Mouse (Mus musculus) liver, adult 2 months (tissue): ENCODE data around the gene Kat5. TPM values are rescaled to one million over a fixed set of nuclear protein-coding genes. Genes with fewer than 3 reads are reported as not detected.

Source experiments
- DNase-seq: peaks from one replicate; pipeline ENCODE4 v3.0.0-alpha.2; 2011; ENCODE audit warnings: low read depth, low spot score; ENCODE audit errors: extremely low read depth
- H3K27ac ChIP-seq: fragments of 200-500 bp; replicated peaks from 2 replicates; pipeline ENCODE4 v1.5.1; 2012; ENCODE audit warnings: low read depth, mild to moderate bottlenecking, control low read depth, inconsistent platforms, low read length; ENCODE audit not compliant: insufficient read depth
- H3K27me3 ChIP-seq: fragments of 200-500 bp; 2 replicates; pipeline ENCODE4 v1.6.1; 2012; ENCODE audit warnings: mild to moderate bottlenecking, moderate library complexity, low read length, inconsistent platforms; ENCODE audit not compliant: control insufficient read depth, insufficient read depth
- H3K36me3 ChIP-seq: fragments of 200-500 bp; 2 replicates; pipeline ENCODE4 v1.6.1; 2012; ENCODE audit warnings: low read length, inconsistent platforms; ENCODE audit not compliant: control insufficient read depth, insufficient read depth
- H3K4me1 ChIP-seq: fragments of 200-500 bp; 2 replicates; pipeline ENCODE4 v1.6.1; 2011; ENCODE audit warnings: low read length; ENCODE audit not compliant: control insufficient read depth, insufficient read depth
- H3K4me3 ChIP-seq: fragments of 200-500 bp; 2 replicates; pipeline ENCODE4 v1.5.1; 2011; ENCODE audit warnings: low read depth, mild to moderate bottlenecking, control low read depth, low read length, moderate library complexity; ENCODE audit not compliant: insufficient read depth
- H3K79me2 ChIP-seq: fragments of 200-500 bp; 2 replicates; pipeline ENCODE4 v1.6.1; 2012; ENCODE audit warnings: inconsistent platforms, mild to moderate bottlenecking, low read length, moderate library complexity; ENCODE audit not compliant: control insufficient read depth, insufficient read depth
- H3K9ac ChIP-seq: fragments of 200-500 bp; 2 replicates; pipeline ENCODE4 v1.6.1; 2012; ENCODE audit warnings: low read depth, mild to moderate bottlenecking, control low read depth, inconsistent platforms, low read length
- CTCF ChIP-seq: fragments of 200-500 bp; IDR thresholded peaks from 2 replicates; pipeline ENCODE4 v1.5.1; 2011; ENCODE audit warnings: low read depth, low read length, control low read depth
- POLR2A ChIP-seq: fragments of 200-500 bp; IDR thresholded peaks from 2 replicates; pipeline ENCODE4 v1.6.1; 2011; ENCODE audit warnings: low read length, control low read depth; ENCODE audit not compliant: insufficient read depth; ENCODE audit errors: extremely low read depth
- WGBS: fragments of 180-500 bp; shearing (Covaris S2); methylation state at CpG from one replicate; pipeline ENCODE4 v1.1.7; 2018; 5-methylcytosine and 5-hydroxymethylcytosine counted together
- polyA plus RNA-seq: library from polyadenylated mRNA; depleted of rRNA; stranded (reverse); fragments of >200 nt; gene quantifications from 2 replicates; pipeline ENCODE4 v1.2.3, GENCODE M21; 2012
- total RNA-seq: library from RNA; depleted of rRNA; stranded (reverse); fragments of >200 nt; gene quantifications from 2 replicates; pipeline ENCODE4 v1.2.3, GENCODE M21; 2014

Gene Kat5
- total and polyA plus RNA-seq, 2 experiments: 15.9 to 23.0 TPM

GRCm38 (mm10) chr19:5636571-5637041, 26.6 kb upstream of the Kat5 start:
- Histone ChIP-seq H3K4me1 (peaks cover 19% of the 10 kb centered on the region), H3K79me2 (peaks cover 7% of the 10 kb centered on the region; the same call in 1 of the 2 replicates), H3K27me3 (no peaks in the 10 kb centered on the region), H3K36me3 (peaks cover 20% of the 10 kb centered on the region), H3K27ac (peak overlapping the region; percentile 96), H3K4me3 (peak overlapping the region; percentile 96), H3K9ac (peak overlapping the region; percentile 99)
- TF ChIP-seq POLR2A (no peak), CTCF (no peak)
- 23% methylated on average over 12 of the region's 12 CpGs for WGBS
- DNase-seq: peak; percentile 68

- whole genome bisulfite sequencing: 64% methylated on average over 7 of the region's 7 CpGs
- Histone ChIP-seq H3K79me2 (peaks cover 7% of the 10 kb centered on the region; the same call in 1 of the 2 replicates), H3K4me3 (no peak overlapping the region), H3K36me3 (peaks cover 17% of the 10 kb centered on the region), H3K27me3 (no peaks in the 10 kb centered on the region), H3K4me1 (peaks cover 19% of the 10 kb centered on the region), H3K27ac (no peak overlapping the region), H3K9ac (no peak overlapping the region)
- TF ChIP-seq POLR2A (no peak), CTCF (no peak)
- no peak for DNase-seq
These were observed 26.1 kb upstream of the Kat5 start for GRCm38 (mm10) chr19:5636036-5636570.

- 91% methylated on average over 9 of the region's 9 CpGs for WGBS
- TF ChIP-seq POLR2A (no peak), CTCF (no peak)
- no peak for DNase-seq
- no peak overlapping the region for H3K9ac ChIP-seq
- H3K79me2 ChIP-seq: no peaks in the 10 kb centered on the region
- no peak overlapping the region for H3K27ac ChIP-seq
- H3K36me3 ChIP-seq: no peaks in the 10 kb centered on the region
- peaks cover 7% of the 10 kb centered on the region; the same call in 1 of the 2 replicates for H3K4me1 ChIP-seq
- H3K4me3 ChIP-seq: no peak overlapping the region
- H3K27me3 ChIP-seq: no peaks in the 10 kb centered on the region
These were observed 22.1 kb upstream of the Kat5 start for GRCm38 (mm10) chr19:5632120-5632519.

GRCm38 (mm10) chr19:5629907-5630306, 19.9 kb upstream of the Kat5 start:
- Histone ChIP-seq H3K27me3 (no peaks in the 10 kb centered on the region), H3K36me3 (no peaks in the 10 kb centered on the region), H3K79me2 (no peaks in the 10 kb centered on the region), H3K27ac (no peak overlapping the region), H3K4me1 (no peaks in the 10 kb centered on the region), H3K9ac (no peak overlapping the region), H3K4me3 (no peak overlapping the region)
- no peak for DNase-seq
- TF ChIP-seq CTCF (no peak), POLR2A (no peak)

- H3K27ac ChIP-seq: no peak overlapping the region
- H3K36me3 ChIP-seq: no peaks in the 10 kb centered on the region
- no peak overlapping the region for H3K9ac ChIP-seq
- H3K79me2 ChIP-seq: no peaks in the 10 kb centered on the region
- H3K4me1 ChIP-seq: no peaks in the 10 kb centered on the region
- no peak for TF ChIP-seq CTCF
- no peak for TF ChIP-seq POLR2A
- WGBS: 84% methylated on average over 8 of the region's 8 CpGs
- DNase-seq: no peak
- H3K27me3 ChIP-seq: no peaks in the 10 kb centered on the region
- H3K4me3 ChIP-seq: no peak overlapping the region
These were observed 15.3 kb upstream of the Kat5 start for GRCm38 (mm10) chr19:5625311-5625710.

- 74% methylated on average over 5 of the region's 5 CpGs for WGBS
These were observed 11.8 kb upstream of the Kat5 start for GRCm38 (mm10) chr19:5621884-5622283.

More at GRCm38 (mm10) chr19:5621884-5622283, 11.8 kb upstream of the Kat5 start:
- Histone ChIP-seq H3K9ac (no peak overlapping the region), H3K4me3 (no peak overlapping the region), H3K79me2 (no peaks in the 10 kb centered on the region), H3K27me3 (no peaks in the 10 kb centered on the region), H3K36me3 (no peaks in the 10 kb centered on the region), H3K27ac (no peak overlapping the region), H3K4me1 (no peaks in the 10 kb centered on the region)
- no peak for DNase-seq
- TF ChIP-seq CTCF: no peak
- TF ChIP-seq POLR2A: no peak
